Mouse (Mus musculus) liver, postnatal 0 days (tissue): ENCODE results near the gene Trim67.

ENCODE experiments used
- CTCF ChIP-seq: sonication (generic); IDR thresholded peaks from 2 replicates; pipeline ENCODE4 v1.5.1; 2016; ENCODE audit warnings: antibody characterized with exemption, low read depth
- EP300 ChIP-seq: IDR thresholded peaks from 2 replicates; pipeline ENCODE4 v1.6.1; 2016; ENCODE audit warnings: antibody characterized with exemption, low read depth, mild to moderate bottlenecking

- TF ChIP-seq CTCF, result no peak
- no peak for TF ChIP-seq EP300
These were observed 40.5 kb upstream of the Trim67 start for GRCm38 (mm10) chr8:124752325-124752862.
